Mouse (Mus musculus) lung, postnatal 0 days (tissue): ENCODE measurements around the gene Ankrd2. TPM values are rescaled to one million over a fixed set of nuclear protein-coding genes. Genes with fewer than 3 reads are reported as not detected.

ENCODE experiments used
- ATAC-seq: fragments of 200-750 bp; cut with Nextera tagmentation; 2 replicates; pipeline ENCODE4 v1.8.0; 2017; ENCODE audit warnings: moderate library complexity
- DNase-seq: peaks from one replicate; pipeline ENCODE4 v3.0.0-alpha.2; 2016; ENCODE audit warnings: low spot score
- H3K27ac ChIP-seq: fragments of 300-500 bp; sonication (generic); 2 replicates; pipeline ENCODE4 v1.5.1; 2014; ENCODE audit warnings: antibody characterized with exemption, mild to moderate bottlenecking, low read length, mixed read lengths
- H3K27me3 ChIP-seq: fragments of 300-500 bp; sonication (generic); replicated peaks from 2 replicates; pipeline ENCODE4 v1.6.1; 2014; ENCODE audit warnings: low read length, mixed read lengths; ENCODE audit not compliant: insufficient read depth
- H3K36me3 ChIP-seq: fragments of 300-500 bp; sonication (generic); 2 replicates; pipeline ENCODE4 v1.6.1; 2014; ENCODE audit warnings: low read length, mixed read lengths; ENCODE audit not compliant: insufficient read depth
- H3K4me1 ChIP-seq: fragments of 300-500 bp; sonication (generic); 2 replicates; pipeline ENCODE4 v1.6.1; 2014; ENCODE audit warnings: antibody characterized with exemption, low read depth, low read length, mixed read lengths; ENCODE audit not compliant: insufficient read depth
- H3K4me2 ChIP-seq: fragments of 300-500 bp; sonication (generic); replicated peaks from 2 replicates; pipeline ENCODE4 v1.6.1; 2014; ENCODE audit warnings: low read depth, mild to moderate bottlenecking, low read length, moderate library complexity, mixed read lengths
- H3K4me3 ChIP-seq: fragments of 300-500 bp; sonication (generic); 2 replicates; pipeline ENCODE4 v1.5.1; 2014; ENCODE audit warnings: low read depth, low read length
- H3K9ac ChIP-seq: fragments of 300-500 bp; sonication (generic); replicated peaks from 2 replicates; pipeline ENCODE4 v1.6.1; 2014; ENCODE audit warnings: low read depth, mild to moderate bottlenecking
- H3K9me3 ChIP-seq: fragments of 300-500 bp; sonication (generic); 2 replicates; pipeline ENCODE4 v1.6.1; 2016; ENCODE audit warnings: low read length, mixed read lengths
- CTCF ChIP-seq: IDR thresholded peaks from 2 replicates; pipeline ENCODE4 v1.5.1; 2016; ENCODE audit warnings: antibody characterized with exemption, mild to moderate bottlenecking
- EP300 ChIP-seq: IDR thresholded peaks from 2 replicates; pipeline ENCODE4 v1.6.1; 2016; ENCODE audit warnings: antibody characterized with exemption, mild to moderate bottlenecking, control low read depth
- WGBS: fragments of 180-500 bp; shearing (Covaris S2); extraction: QIAGEN DNeasy Blood & Tissue Kit; methylation state at CpG from one replicate; pipeline ENCODE4 v1.1.7; 2014; 5-methylcytosine and 5-hydroxymethylcytosine counted together
- polyA plus RNA-seq: library from polyadenylated mRNA; unstranded; fragments of >200 nt; fragmentation: Nextera tagmentation; extraction: Ambion mirVana; gene quantifications from 2 replicates; pipeline ENCODE4 v1.2.1, GENCODE M21; 2015

Gene Ankrd2
- polyA plus RNA-seq, 1 experiment from 2014 or later, result 0.53 TPM

DNA sequence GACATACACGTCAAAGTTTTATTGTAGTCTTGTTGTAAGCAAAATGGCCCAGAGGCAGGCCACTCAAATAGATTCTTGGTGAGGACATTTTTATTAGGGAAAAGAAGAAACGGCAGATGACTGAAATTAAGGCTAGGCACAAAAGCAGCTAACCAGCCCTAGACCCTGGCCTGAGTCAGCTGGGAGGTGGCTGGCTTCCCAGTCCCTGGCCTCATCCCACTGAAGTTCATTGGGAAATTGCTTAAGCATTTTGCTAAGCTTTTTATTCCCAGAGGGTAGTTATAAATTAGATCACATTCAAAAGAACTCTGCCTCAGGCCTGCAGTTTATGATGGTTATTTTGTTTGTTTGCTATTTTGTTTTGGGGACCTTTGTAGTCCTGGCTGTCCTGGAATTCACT, 20.1 kb downstream of the Ankrd2 start:
- Histone ChIP-seq H3K36me3 (no peaks in the 10 kb centered on the region), H3K27ac (no peak overlapping the region), H3K4me3 (no peak overlapping the region), H3K4me1 (no peaks in the 10 kb centered on the region), H3K27me3 (no peaks in the 10 kb centered on the region), H3K4me2 (no peak overlapping the region), H3K9ac (no peak overlapping the region), H3K9me3 (no peaks in the 10 kb centered on the region)
- ATAC-seq, result no peak
- DNase-seq, result no peak
- no peak for TF ChIP-seq CTCF
- TF ChIP-seq EP300, result no peak
- WGBS, result 85% methylated on average over 2 of the region's 2 CpGs

DNA sequence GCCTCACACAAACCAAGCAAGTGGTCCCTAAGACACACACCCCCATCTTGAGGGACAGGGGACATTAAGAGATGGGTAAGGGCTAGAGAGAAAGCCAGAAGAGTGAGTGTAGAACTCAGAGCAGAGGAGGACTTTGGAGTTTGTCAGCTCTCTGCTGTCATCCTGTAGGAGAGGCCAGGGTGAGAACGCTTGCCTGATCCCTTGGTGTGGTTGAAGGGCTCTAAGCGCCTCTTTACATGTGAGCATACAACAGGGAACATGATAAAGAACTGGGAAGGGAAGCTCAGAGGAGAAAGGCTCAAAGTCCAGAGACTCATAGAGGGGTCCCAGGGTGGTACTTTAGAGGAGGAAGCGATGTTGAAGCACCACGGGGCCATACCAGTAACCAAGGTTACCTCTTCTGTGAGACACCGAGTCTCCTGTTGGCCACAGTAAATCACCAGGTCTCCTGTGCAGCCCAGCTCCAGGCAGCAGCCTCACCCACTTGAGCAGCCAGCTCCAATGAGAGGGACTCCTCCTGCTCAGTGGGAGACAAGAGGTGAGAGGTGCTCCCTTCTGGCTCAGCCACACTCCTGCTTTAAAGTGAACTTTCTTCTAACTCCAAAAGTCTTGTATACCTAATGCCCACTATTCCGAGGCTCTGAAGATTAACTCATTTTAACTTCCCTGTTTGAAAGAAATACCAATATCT, 21.1 kb downstream of the Ankrd2 start:
- WGBS, result 60% methylated on average over 6 of the region's 6 CpGs
- H3K4me2 ChIP-seq, result no peak overlapping the region
- no peaks in the 10 kb centered on the region for H3K36me3 ChIP-seq
- H3K27me3 ChIP-seq, result no peaks in the 10 kb centered on the region
- no peak for TF ChIP-seq CTCF
- no peak for TF ChIP-seq EP300
- H3K27ac ChIP-seq, result no peak overlapping the region
- DNase-seq (no peak), ATAC-seq (peak; percentile 34; the same call in 1 of the 2 replicates)
- no peaks in the 10 kb centered on the region for H3K9me3 ChIP-seq
- no peaks in the 10 kb centered on the region for H3K4me1 ChIP-seq
- no peak overlapping the region for H3K9ac ChIP-seq
- no peak overlapping the region for H3K4me3 ChIP-seq

DNA sequence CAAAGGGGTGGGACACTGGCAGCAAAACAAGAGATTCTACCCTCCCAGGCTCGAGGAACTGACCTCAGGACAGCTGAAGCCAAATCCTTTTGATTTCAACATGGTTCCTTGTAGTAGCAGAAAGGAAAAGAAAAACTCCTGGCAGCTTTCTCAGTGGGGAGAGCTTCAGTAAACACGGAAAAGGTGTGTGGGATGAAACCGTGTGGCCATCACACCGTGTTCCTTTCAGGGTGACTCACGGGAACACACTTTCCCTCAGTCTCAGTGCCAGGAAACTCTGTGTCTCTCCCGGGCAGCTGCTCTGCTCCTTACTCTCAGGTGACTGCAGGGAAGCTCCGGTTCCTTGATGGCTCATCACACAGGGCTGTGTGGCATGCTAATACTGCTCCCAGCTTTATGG, 22.6 kb downstream of the Ankrd2 start:
- H3K36me3 ChIP-seq, result no peaks in the 10 kb centered on the region
- peak; percentile 46 for DNase-seq
- no peak overlapping the region for H3K9ac ChIP-seq
- no peak overlapping the region for H3K4me2 ChIP-seq
- H3K9me3 ChIP-seq, result no peaks in the 10 kb centered on the region
- no peaks in the 10 kb centered on the region for H3K27me3 ChIP-seq
- WGBS, result 42% methylated on average over 7 of the region's 7 CpGs
- no peak overlapping the region for H3K4me3 ChIP-seq
- ATAC-seq, result peak; percentile 49; the same call in 1 of the 2 replicates
- TF ChIP-seq EP300, result peak; percentile 91
- TF ChIP-seq CTCF, result no peak
- H3K27ac ChIP-seq, result 0 out of 2 replicates have a peak overlapping the region, but pooled peaks have one; percentile 9
- H3K4me1 ChIP-seq, result no peaks in the 10 kb centered on the region

DNA sequence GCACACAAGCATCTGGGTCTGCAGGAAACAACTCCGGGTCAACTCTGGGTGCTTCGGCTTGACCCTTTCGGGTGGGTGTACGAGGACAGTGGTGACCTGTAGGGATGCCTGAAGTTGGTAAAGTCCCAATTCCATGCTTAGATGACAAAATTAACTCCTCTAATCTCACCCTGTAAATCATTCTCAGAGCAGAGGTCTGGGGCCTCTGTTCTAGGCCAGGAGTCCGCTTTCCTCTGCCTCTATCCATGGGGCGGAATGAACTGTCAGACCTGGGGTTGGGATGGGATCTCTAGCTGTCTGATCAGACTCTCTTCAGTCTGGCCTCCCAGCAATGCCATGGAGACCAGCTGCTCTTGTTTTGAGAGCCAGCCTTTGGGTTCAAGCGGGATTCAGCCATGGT, 25.6 kb downstream of the Ankrd2 start:
- Histone ChIP-seq H3K36me3 (no peaks in the 10 kb centered on the region), H3K27me3 (no peaks in the 10 kb centered on the region), H3K4me2 (no peak overlapping the region), H3K4me1 (no peaks in the 10 kb centered on the region), H3K4me3 (no peak overlapping the region), H3K9me3 (no peaks in the 10 kb centered on the region), H3K27ac (no peak overlapping the region), H3K9ac (no peak overlapping the region)
- TF ChIP-seq EP300 (no peak), CTCF (no peak)
- ATAC-seq (no peak), DNase-seq (no peak)
- WGBS, result 86% methylated on average over 7 of the region's 7 CpGs

DNA sequence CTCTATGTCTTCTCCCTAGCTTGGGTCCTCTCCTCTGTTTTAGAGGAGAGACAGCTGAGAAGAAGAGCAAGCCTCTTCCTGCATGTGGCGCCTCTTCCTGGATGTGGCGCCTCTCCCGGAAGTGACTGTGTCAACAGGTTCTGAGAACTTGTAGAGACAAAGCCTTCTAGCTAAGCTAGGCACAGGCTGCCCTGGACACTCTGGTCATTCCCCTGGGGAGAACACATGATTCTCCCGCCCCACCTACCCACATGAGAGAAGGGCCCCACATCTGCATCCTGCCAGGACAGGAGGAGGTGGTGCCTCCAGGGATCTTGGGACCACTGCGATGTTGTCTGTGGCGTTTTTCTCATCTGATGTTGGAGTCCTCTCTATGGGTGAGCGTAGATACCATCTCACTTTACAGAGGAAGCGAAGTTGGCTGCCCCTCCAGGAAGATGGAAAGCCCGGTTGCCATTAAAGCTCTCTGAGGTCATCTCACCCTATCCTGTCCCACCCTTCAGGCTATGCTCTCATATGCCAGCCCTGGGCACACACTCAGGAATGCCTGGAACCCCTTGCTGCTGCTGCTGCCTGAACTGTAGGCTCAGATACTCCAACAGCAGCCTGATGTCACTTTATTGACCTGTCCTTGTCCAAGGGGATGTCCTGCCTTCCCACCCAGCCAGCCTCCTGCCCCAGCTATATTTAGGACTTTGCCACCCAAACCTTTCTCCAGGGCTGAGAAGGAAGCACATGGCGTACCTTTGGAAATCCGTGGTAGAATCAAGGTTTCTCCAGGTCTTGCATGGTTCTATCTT, 32.8 kb downstream of the Ankrd2 start:
- no peak overlapping the region for H3K4me3 ChIP-seq
- DNase-seq, result peak; percentile 61
- 61% methylated on average over 11 of the region's 11 CpGs for WGBS
- no peak overlapping the region for H3K9ac ChIP-seq
- peak; percentile 91 for ATAC-seq
- no peaks in the 10 kb centered on the region for H3K27me3 ChIP-seq
- no peaks in the 10 kb centered on the region for H3K9me3 ChIP-seq
- peak overlapping the region; percentile 68 for H3K27ac ChIP-seq
- no peak overlapping the region for H3K4me2 ChIP-seq
- no peaks in the 10 kb centered on the region for H3K4me1 ChIP-seq
- TF ChIP-seq EP300 (peak; percentile 88), CTCF (no peak)
- no peaks in the 10 kb centered on the region for H3K36me3 ChIP-seq

DNA sequence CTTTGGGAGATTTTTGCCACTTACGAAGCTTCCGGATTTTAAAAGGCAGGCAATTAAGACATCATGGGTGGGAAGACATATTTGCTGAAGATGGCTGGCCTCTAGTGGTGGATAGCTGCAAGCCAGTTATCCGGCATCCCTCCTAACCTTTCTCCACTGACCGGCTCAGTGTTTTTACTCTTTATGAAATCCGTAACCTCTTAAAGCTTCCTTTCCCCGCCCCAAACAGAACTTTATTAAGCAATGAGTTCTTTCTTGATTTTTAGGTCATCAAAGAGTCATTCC, 33.4 kb downstream of the Ankrd2 start:
- Histone ChIP-seq H3K4me1 (no peaks in the 10 kb centered on the region), H3K27me3 (no peaks in the 10 kb centered on the region), H3K36me3 (no peaks in the 10 kb centered on the region), H3K9me3 (no peaks in the 10 kb centered on the region), H3K27ac (peak overlapping the region; percentile 68), H3K9ac (no peak overlapping the region), H3K4me3 (no peak overlapping the region), H3K4me2 (no peak overlapping the region)
- ATAC-seq (peak; percentile 51), DNase-seq (peak; percentile 62)
- WGBS, result 46% methylated on average over 6 of the region's 6 CpGs
- peak; percentile 79 for TF ChIP-seq CTCF
- no peak for TF ChIP-seq EP300
